Mouse (Mus musculus) brain, embryonic 14.5 days (tissue): ENCODE data around the gene Slc35g3. TPM values are rescaled to one million over a fixed set of nuclear protein-coding genes. Genes with fewer than 3 reads are reported as not detected.

Experiments used
- DNase-seq: peaks from one replicate; pipeline ENCODE4 v3.0.0-alpha.2; 2011; ENCODE audit warnings: low read depth
- CTCF ChIP-seq: fragments of 200-500 bp; IDR thresholded peaks from 2 replicates; pipeline ENCODE4 v1.5.1; 2012; ENCODE audit warnings: inconsistent platforms, mild to moderate bottlenecking, moderate library complexity, borderline replicate concordance; ENCODE audit not compliant: insufficient read depth, insufficient read length; ENCODE audit errors: extremely low read depth
- POLR2A ChIP-seq: fragments of 200-500 bp; IDR thresholded peaks from 2 replicates; pipeline ENCODE4 v1.6.1; 2012; ENCODE audit warnings: mild to moderate bottlenecking, inconsistent platforms, borderline replicate concordance; ENCODE audit not compliant: poor library complexity, insufficient read depth, insufficient read length, severe bottlenecking; ENCODE audit errors: extremely low read depth
- polyA plus RNA-seq: library from polyadenylated mRNA; depleted of rRNA; stranded (reverse); fragments of >200 nt; gene quantifications from 2 replicates; pipeline ENCODE4 v1.2.3, GENCODE M21; 2012; rRNA removed

Slc35g3 gene
- polyA plus RNA-seq, 1 experiment = 1.1 TPM

DNA sequence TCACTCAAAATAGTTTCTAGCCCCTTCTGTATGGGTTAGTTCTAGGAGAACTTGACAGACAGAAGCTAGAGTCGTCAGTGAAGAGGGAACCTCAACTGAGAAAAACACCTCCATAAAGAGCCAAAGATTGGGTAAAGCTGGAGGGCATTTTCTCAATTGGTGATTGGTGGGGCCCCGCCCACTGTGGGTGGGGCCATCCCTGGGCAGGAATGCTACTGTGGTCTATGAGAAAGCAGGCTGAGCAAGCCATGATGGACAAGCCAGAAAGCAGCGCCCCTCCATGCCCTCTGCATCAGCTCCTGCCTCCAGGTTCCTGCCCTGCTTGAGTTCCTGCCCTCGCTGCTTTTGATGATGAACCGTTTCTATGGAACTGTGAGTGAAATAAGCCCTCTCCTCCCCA is 35.8 kb downstream of the Slc35g3 start:
- no peak for DNase-seq

DNA sequence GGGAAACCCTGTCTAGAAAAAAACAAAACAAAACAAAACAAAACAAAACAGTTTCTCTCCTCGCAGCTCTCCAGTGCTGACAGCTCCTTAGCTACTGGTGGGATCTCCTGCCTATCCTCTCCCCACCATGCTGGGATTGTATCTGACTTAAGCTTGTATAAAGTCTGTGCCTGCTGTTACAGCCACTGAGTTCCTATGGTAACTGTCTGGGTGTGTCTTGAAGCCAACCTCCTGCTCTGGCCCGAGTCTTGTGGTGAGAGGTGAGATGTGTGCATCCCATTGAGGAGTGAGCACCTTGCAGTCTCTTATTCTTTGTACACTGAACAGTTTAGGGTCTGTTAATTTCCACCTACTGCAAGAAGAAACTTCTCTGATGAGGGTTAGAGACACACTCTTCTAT is 38.7 kb downstream of the Slc35g3 start:
- no peak for DNase-seq
- no peak for TF ChIP-seq CTCF
- TF ChIP-seq POLR2A = no peak

More for the DNA sequence above, 35.8 kb downstream of the Slc35g3 start:
- no peak for TF ChIP-seq CTCF
- TF ChIP-seq POLR2A = no peak

DNA sequence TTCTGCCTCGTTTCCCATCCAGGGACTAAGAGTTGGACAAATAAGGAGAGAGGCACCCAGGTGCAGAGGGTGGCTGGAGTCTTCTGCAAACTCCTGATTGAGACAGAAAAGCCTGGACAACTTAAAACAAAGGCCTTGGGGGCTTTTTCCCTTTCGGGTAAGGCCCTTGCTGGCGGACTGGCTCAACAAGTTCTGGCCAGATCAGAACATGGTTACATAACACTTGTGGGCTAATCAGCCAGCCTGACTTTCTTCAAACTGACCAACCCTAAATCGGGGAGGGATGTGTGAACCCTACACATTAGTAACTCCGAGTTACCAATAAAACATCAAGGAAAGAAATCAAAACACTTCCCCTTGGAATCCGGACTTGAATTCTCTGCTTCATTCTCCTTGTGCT is 40.9 kb downstream of the Slc35g3 start:
- DNase-seq = no peak
- no peak for TF ChIP-seq POLR2A
- no peak for TF ChIP-seq CTCF

DNA sequence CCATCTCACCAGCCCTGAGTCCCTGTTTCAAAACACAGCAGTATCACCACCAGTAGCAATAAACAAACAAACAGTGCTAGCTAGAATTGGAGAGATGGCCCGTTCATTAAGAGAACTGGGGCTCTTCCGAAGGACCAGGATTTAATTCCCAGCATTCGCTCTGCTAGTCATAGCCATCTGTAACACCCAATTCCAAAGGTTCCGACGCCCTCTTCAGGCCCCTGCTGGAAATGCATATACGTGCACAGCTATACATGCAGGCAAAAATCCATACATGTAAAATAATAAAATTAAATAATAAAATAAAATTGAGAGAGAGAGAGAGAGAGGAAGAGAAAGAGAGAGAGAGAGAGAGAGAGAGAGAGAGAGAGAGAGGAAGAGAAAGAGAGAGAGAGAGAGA is 42.3 kb downstream of the Slc35g3 start:
- no peak for TF ChIP-seq POLR2A
- 0 out of 2 replicates have a peak, but pooled peaks have one; percentile 2 for TF ChIP-seq CTCF
- DNase-seq = no peak

DNA sequence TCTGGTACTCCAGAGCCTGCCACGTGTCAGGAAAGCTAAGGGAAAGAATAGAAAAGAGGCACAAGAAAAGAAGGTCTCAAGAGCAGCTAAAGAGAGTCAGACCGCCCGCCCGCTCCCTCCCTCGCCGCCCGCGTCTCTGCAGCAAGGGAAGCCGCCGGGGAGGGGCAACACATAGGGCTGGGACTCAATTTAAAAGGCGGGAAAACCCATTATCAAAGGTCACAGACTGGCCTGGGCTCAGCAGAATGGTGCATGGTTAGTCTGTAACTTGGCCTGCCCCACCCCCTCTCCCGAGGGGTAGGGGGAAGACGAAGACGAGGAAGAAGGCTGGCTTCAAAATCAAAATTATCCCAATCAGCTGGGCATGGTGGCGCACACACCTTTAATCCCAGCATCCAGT is 43.1 kb downstream of the Slc35g3 start:
- peak; percentile 11 for DNase-seq
- TF ChIP-seq CTCF (no peak), POLR2A (no peak)

DNA sequence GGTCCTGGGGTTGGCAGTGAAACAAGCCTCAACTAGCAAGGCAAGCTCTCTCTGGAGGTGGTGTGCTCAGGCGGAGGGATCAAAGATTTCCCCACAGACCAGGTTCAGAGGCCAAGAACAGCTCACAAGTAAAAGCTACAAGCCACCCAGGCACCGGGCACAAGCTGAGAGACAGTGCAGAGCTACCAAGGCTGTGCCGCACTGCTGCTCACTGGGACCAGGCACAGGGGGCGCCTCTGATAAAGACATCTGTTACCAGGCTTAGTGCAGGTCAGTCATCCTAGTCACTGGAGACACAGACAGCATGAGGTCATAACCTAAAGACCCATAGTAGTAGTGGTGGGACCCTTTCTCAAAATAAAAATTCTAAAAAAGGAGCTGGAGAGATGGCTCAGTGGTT is 44.8 kb downstream of the Slc35g3 start:
- no peak for DNase-seq
- no peak for TF ChIP-seq POLR2A
- TF ChIP-seq CTCF = no peak

DNA sequence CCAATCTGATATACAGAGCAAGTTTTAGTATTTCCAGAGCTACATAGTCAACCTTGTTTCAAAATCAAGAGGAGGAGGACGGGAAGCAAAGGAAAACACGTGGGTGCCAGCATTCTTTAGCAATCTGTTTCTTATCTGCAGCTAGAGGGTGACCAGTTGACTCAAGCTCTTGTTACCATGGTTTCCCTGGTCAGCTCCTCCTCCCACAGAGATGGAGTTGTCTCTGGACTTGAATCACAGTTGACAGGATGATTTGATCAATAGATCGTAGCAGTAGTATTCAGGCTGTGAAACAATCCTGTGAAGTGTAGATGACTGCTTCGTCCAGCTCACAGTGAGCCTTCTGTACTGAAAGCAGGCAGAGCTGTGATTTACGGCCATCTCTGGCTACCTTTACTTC is 45.8 kb downstream of the Slc35g3 start:
- TF ChIP-seq CTCF = no peak
- peak; percentile 23 for DNase-seq

DNA sequence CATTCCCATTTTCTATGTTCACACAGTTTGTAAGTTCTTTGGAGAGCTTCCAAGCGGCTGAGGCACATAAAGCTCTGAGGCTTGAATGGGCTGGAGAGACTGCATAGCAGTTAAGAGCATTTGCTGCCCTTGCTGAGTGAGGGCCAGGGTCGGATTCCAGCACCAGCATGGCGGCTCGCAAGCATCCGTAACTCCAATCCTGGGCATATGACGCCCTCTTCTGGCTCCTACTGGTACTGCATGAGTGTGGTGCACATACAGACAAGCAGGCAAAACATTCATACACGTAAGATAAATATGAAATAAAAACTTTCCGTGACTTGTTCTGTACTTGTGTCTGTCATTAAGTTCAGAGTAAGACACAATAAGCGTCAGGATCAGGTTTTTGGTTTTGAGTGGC is 46.3 kb downstream of the Slc35g3 start:
- peak; percentile 44; the same call in 1 of the 2 replicates for TF ChIP-seq CTCF
- no peak for TF ChIP-seq POLR2A
- DNase-seq = peak; percentile 19

DNA sequence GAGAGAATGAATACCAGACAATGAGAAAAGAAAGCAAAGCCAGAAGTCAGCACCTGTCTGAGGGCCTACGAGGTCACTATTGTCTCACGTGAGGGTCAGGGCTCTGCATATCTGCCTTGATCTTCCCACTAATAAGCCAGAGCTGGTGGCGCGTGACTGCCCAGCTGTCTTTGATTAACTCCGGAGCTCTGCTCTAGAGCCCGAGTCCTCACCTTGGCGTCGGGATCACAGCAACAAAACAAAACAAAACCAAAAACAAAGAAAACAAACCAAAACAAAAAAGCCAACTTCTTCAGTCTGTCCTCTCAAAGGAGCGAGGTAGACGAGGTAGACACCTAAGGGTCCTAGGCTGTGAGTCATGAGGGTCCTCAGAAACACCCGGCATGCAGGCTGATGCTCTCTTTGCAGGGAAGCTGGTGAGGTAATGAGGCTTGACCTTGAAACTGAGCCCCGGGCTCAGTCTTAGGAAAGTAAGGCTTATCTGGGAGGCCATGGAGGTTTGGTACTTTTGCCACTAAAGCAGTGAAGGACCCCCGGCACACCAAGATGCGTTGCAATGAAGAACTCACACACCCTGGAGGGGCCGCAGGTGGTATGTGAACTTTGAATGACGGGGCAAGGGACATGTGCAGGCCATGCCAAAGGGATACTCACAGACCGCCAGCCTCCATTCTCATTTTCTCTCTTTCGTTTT is 47.0 kb downstream of the Slc35g3 start:
- TF ChIP-seq CTCF (no peak), POLR2A (no peak)
- no peak for DNase-seq

DNA sequence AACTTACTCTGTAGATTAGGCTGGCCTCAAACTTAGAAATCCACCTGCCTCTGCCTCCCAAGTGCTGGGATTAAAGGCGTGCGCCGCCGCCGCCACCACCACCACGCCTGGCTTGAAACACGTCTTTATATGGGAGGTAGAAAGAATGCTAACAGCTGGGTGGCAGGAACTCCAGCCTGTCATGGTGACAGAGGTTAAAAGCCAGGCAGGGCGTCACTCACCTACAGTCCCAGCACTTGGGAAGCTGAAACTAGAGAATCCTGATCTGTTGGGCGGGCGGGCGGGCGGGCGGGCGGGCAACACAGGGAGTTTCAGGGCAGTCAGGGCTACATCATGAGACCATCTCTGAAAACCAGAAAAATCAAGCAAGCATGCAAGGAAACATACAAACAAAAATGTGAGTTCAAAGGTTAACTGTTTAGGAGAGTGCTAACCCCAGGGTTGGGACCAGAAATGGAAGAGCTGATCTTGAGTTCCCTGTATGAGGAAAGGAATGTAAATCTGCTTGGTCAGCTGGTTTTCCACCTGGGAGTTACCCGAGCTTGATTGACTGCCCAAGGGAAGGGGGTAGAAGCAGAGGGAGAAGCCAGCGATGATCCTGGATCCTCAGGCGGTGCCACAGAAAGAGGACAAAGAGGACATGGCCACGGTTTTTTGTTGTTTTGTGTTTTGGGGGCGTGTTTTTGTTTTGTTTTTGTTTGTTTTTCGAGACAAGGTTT is 48.7 kb downstream of the Slc35g3 start:
- TF ChIP-seq POLR2A (no peak), CTCF (no peak)
- DNase-seq = no peak

DNA sequence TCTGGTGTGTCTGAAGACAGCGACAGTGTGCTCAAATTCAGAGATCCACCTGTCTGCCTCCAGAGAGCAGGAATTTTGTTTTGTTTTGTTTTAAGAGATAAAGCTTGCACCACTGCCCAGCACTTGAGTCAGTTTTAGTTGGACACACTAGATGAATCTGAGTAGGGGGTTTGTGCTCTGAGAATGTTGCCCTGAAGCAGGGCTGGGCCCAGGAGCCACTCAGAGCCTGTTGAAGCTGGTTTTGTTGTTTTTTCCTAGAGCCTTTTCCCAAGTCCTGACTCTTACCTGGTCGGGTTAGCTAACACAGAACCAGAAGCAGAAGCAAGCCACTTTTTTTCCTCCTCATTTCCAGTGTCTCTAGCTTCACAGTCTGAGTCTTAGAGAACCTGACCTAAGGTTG is 50.7 kb downstream of the Slc35g3 start:
- DNase-seq = no peak
- TF ChIP-seq POLR2A = no peak
- TF ChIP-seq CTCF = no peak

DNA sequence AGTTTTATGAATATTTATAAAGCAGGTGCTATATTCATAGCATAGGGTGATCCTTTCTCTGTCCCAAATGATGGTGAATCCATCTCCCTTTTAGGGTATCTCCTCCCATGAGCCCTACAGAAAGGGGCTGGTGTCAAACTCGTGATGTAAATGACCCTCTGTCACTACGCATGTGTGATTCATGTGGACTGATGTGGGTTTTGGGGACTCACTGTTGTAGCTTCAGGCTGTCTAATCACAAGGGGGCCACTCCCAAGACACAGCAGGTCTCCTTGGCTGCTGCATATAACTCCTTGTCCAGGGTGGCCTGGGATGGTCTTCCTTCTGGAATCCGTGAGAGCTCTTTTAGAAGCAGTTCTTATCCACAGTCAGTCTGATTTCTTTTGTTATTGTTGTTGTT is 51.3 kb downstream of the Slc35g3 start:
- DNase-seq = no peak
- TF ChIP-seq CTCF (no peak), POLR2A (no peak)

Other genes with a start within 250 kb of the Slc35g3 start
- 4.7 and 5.2 TPM in 2 replicates for gene Dnah2, start 212.9 kb downstream of the Slc35g3 start, polyA plus RNA-seq
- 187 and 206 TPM in 2 replicates for gene Efnb3, start 201.8 kb downstream of the Slc35g3 start, polyA plus RNA-seq
- gene Wrap53, start 181.7 kb downstream of the Slc35g3 start, polyA plus RNA-seq = 20.9 and 27.0 TPM in 2 replicates
- 93.6 and 131 TPM in 2 replicates for gene Trp53, start 181.6 kb downstream of the Slc35g3 start, polyA plus RNA-seq
- 44.3 and 74.7 TPM in 2 replicates for gene Atp1b2, start 156.0 kb downstream of the Slc35g3 start, polyA plus RNA-seq
- 0.08 TPM in 1 of 2 replicates, not detected in the other for gene Shbg, start 144.1 kb downstream of the Slc35g3 start, polyA plus RNA-seq
- 13.7 and 17.8 TPM in 2 replicates for gene Sat2, start 139.9 kb downstream of the Slc35g3 start, polyA plus RNA-seq
- 129 and 151 TPM in 2 replicates for gene Fxr2, start 129.0 kb downstream of the Slc35g3 start, polyA plus RNA-seq
- gene Sox15, start 106.7 kb downstream of the Slc35g3 start, polyA plus RNA-seq = 0.42 TPM in 1 of 2 replicates, not detected in the other
- gene Mpdu1, start 99.3 kb downstream of the Slc35g3 start, polyA plus RNA-seq = 133 and 185 TPM in 2 replicates
- gene Cd68, start 95.8 kb downstream of the Slc35g3 start, polyA plus RNA-seq = 7.8 and 10.8 TPM in 2 replicates
- gene Eif4a1, start 89.5 kb downstream of the Slc35g3 start, polyA plus RNA-seq = 894 and 1,040 TPM in 2 replicates
- 139 and 167 TPM in 2 replicates for gene Senp3, start 79.9 kb downstream of the Slc35g3 start, polyA plus RNA-seq
- gene Tnfsf13, start 76.2 kb downstream of the Slc35g3 start, polyA plus RNA-seq = 0.55 and 0.71 TPM in 2 replicates
- 5.3 and 6.0 TPM in 2 replicates for gene Tnfsf12, start 66.1 kb downstream of the Slc35g3 start, polyA plus RNA-seq
- gene Tnfsfm13, start 65.9 kb downstream of the Slc35g3 start, polyA plus RNA-seq = 0.77 and 1.2 TPM in 2 replicates
- gene Polr2a, start 3.3 kb downstream of the Slc35g3 start, polyA plus RNA-seq = 35.8 and 71.0 TPM in 2 replicates
- 10.0 and 12.1 TPM in 2 replicates for gene Zbtb4, start 3.9 kb upstream of the Slc35g3 start, polyA plus RNA-seq
- gene Chrnb1, start 34.0 kb upstream of the Slc35g3 start, polyA plus RNA-seq = 3.0 and 4.2 TPM in 2 replicates
- 20.4 and 20.9 TPM in 2 replicates for gene Fgf11, start 39.9 kb upstream of the Slc35g3 start, polyA plus RNA-seq
- gene Tmem102, start 43.7 kb upstream of the Slc35g3 start, polyA plus RNA-seq = 0.30 and 0.36 TPM in 2 replicates
- not detected in 2 replicates for gene Gm39566, start 53.3 kb upstream of the Slc35g3 start, polyA plus RNA-seq
- gene Spem2, start 56.5 kb upstream of the Slc35g3 start, polyA plus RNA-seq = not detected in 2 replicates
- gene Spem1, start 60.2 kb upstream of the Slc35g3 start, polyA plus RNA-seq = 1.3 and 1.4 TPM in 2 replicates
- 123 and 183 TPM in 2 replicates for gene Nlgn2, start 75.8 kb upstream of the Slc35g3 start, polyA plus RNA-seq
- gene Tmem256, start 76.5 kb upstream of the Slc35g3 start, polyA plus RNA-seq = 167 and 271 TPM in 2 replicates
- 86.3 and 105 TPM in 2 replicates for gene Plscr3, start 84.4 kb upstream of the Slc35g3 start, polyA plus RNA-seq
- gene Tnk1, start 96.8 kb upstream of the Slc35g3 start, polyA plus RNA-seq = 0.18 and 0.29 TPM in 2 replicates
- not detected in 2 replicates for gene Tmem95, start 116.0 kb upstream of the Slc35g3 start, polyA plus RNA-seq
- 1.6 and 1.9 TPM in 2 replicates for gene Kctd11, start 119.4 kb upstream of the Slc35g3 start, polyA plus RNA-seq
- 0.59 and 0.82 TPM in 2 replicates for gene Acap1, start 133.6 kb upstream of the Slc35g3 start, polyA plus RNA-seq
- gene 2810408A11Rik, start 139.0 kb upstream of the Slc35g3 start, polyA plus RNA-seq = 8.5 and 9.5 TPM in 2 replicates
- 118 and 129 TPM in 2 replicates for gene Neurl4, start 139.1 kb upstream of the Slc35g3 start, polyA plus RNA-seq
- gene Gps2, start 151.9 kb upstream of the Slc35g3 start, polyA plus RNA-seq = 80.8 and 109 TPM in 2 replicates
- 727 and 821 TPM in 2 replicates for gene Eif5a, start 160.0 kb upstream of the Slc35g3 start, polyA plus RNA-seq
- gene Ybx2, start 173.8 kb upstream of the Slc35g3 start, polyA plus RNA-seq = 45.0 and 67.9 TPM in 2 replicates
- 5.2 and 12.5 TPM in 2 replicates for gene Slc2a4, start 186.2 kb upstream of the Slc35g3 start, polyA plus RNA-seq
- gene Cldn7, start 202.8 kb upstream of the Slc35g3 start, polyA plus RNA-seq = 0.33 and 0.38 TPM in 2 replicates
- 98.1 and 110 TPM in 2 replicates for gene Ctdnep1, start 219.2 kb upstream of the Slc35g3 start, polyA plus RNA-seq
- gene Elp5, start 220.5 kb upstream of the Slc35g3 start, polyA plus RNA-seq = 127 and 159 TPM in 2 replicates
- gene Gabarap, start 229.2 kb upstream of the Slc35g3 start, polyA plus RNA-seq = 457 and 501 TPM in 2 replicates
- 49.2 and 54.9 TPM in 2 replicates for gene Phf23, start 233.8 kb upstream of the Slc35g3 start, polyA plus RNA-seq
- 36.8 and 45.7 TPM in 2 replicates for gene Dvl2, start 238.6 kb upstream of the Slc35g3 start, polyA plus RNA-seq